21 mouse cellular contexts compared by ENCODE assay signal in the genomic region with DNA sequence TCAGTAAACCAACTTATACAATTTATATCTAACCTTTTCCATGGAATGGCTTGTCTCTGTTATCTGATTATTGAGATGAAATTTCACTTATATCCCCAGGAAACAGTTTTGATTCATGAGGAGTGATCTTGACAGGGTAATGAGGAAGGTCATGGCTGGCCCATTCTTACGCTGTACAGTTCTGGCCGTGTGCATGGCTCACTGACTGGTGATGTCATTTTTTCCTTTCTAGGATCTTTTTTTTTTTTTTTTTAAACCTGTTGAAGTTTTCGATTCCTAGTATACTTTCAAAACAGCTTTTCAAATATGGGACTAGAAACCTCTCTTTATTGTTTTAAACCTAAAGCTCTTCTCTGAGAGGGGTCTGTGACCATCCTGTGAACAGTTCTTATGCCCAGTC.
DNase-seq lines count a peak whose midpoint lies in the region; ATAC-seq and TF ChIP-seq lines count a peak whose summit lies in the region.
"Had no signal": no experiment of that assay in that cellular context is flagged by ENCODE, and none has a peak within 500 bp of the region (broad histone marks: within the 10 kb centered on the region; RNA-seq: fewer than 3 reads in every experiment).

No protein-coding gene starts in this region.

- H3K27ac ChIP-seq in lung, embryonic 14.5 days (ENCODE audit: low read depth), result no peak overlapping the region
- H3K27ac ChIP-seq in CH12.LX (ENCODE audit: insufficient read depth, low read depth), result no peak overlapping the region

- ATAC-seq in lung, embryonic 14.5 days (ENCODE audit: insufficient read depth), result peak; percentile 52; the same call in 1 of the 2 replicates
- peak; percentile 44 for ATAC-seq in Patski
- ATAC-seq: activated CD4-positive, CD25-positive, alpha-beta regulatory T cell, adult 4 months; CD4-positive, CD25-positive, alpha-beta regulatory T cell, adult 4 months had no signal

- H3K4me3 ChIP-seq in lung, embryonic 14.5 days (ENCODE audit: low read depth, low read length), result no peak overlapping the region
- no peak overlapping the region for H3K4me3 ChIP-seq in CH12.LX (replicated peaks in 1 of 3; ENCODE audit: low read depth in 2 of 3, low read length in 2 of 3, poor library complexity in 1 of 3)

- no peak overlapping the region for H3K9ac ChIP-seq in lung, embryonic 14.5 days
- no peak overlapping the region for H3K9ac ChIP-seq in CH12.LX (ENCODE audit: insufficient read depth, low read depth)

- WGBS in lung, embryonic 14.5 days, result 44% methylated on average over 3 of the region's 3 CpGs

- no peak for TF ChIP-seq RAD21 in CH12.LX (IDR thresholded peaks at IDR 0.05; ENCODE audit: low read depth, low read length)

- H3K36me3 ChIP-seq in lung, embryonic 14.5 days (ENCODE audit: insufficient read depth), result no peaks in the 10 kb centered on the region
- H3K36me3 ChIP-seq in CH12.LX (replicated peaks in 1 of 2; ENCODE audit: control insufficient read depth in 1 of 2, insufficient read depth in 1 of 2, low read length in 1 of 2), result no peaks in the 10 kb centered on the region
- H3K36me3 ChIP-seq: G1E had no signal

- no peaks in the 10 kb centered on the region for H3K4me1 ChIP-seq in lung, embryonic 14.5 days (ENCODE audit: insufficient read depth)
- peaks cover 4 to 21% of the 10 kb centered on the region in 2 experiments for H3K4me1 ChIP-seq in CH12.LX (ENCODE audit: control insufficient read depth in 1 of 2, insufficient read depth in 2 of 2)

- TF ChIP-seq CTCF in lung, embryonic 14.5 days (IDR thresholded peaks at IDR 0.05; ENCODE audit: low read depth), result no peak
- TF ChIP-seq CTCF in CH12.LX (conservative IDR thresholded peaks at IDR 0.05 in 1 of 2, IDR thresholded peaks at IDR 0.05 in 1 of 2; ENCODE audit: low read depth in 2 of 2, low read length in 2 of 2), result no peak
- no peak for TF ChIP-seq CTCF in Patski (IDR thresholded peaks at IDR 0.05)

- in situ Hi-C loops in CH12.LX (cut with MboI; ENCODE audit: low pct_ligation_motif_present, low pct_unique_long_range_greater_than_20kb, low sequenced_read_pairs) (no loop called here), Patski (cut with MboI; ENCODE audit: low pct_unique_long_range_greater_than_20kb) (no loop called here)

- no peaks in the 10 kb centered on the region for H3K27me3 ChIP-seq in lung, embryonic 14.5 days (ENCODE audit: insufficient read depth, low read length)
- H3K27me3 ChIP-seq in CH12.LX (replicated peaks) (no peaks in the 10 kb centered on the region), Patski (no peaks in the 10 kb centered on the region)

- TF ChIP-seq EP300 in CH12.LX (IDR thresholded peaks at IDR 0.05; ENCODE audit: low read length), result peak; percentile 79

- no peaks in the 10 kb centered on the region for H3K79me2 ChIP-seq in CH12.LX (replicated peaks; ENCODE audit: control insufficient read depth, extremely low read depth, insufficient read depth, poor library complexity, severe bottlenecking)

- CTCF ChIA-PET in Patski (lab: Charles Lee), result no interaction called here

- no peak overlapping the region for H3K4me2 ChIP-seq in lung, embryonic 14.5 days
- H3K4me2 ChIP-seq in CH12.LX (ENCODE audit: insufficient read depth, low read depth, poor library complexity, severe bottlenecking), result peak overlapping the region; percentile 21; the same call in 1 of the 2 replicates

- no peak for TF ChIP-seq POLR2A in CH12.LX (IDR thresholded peaks at IDR 0.05; ENCODE audit: low read depth, low read length)

- dilution Hi-C loops in CH12.LX (cut with MboI; ENCODE audit: extremely low pct_ligation_motif_present, extremely low pct_unique_long_range_greater_than_20kb, low sequenced_read_pairs), result no loop called here

- POLR2A ChIA-PET in Patski (lab: Charles Lee), result no interaction called here

- peak; percentile 37 for DNase-seq in lung, embryonic 14.5 days
- no peak for DNase-seq in lung, postnatal 25 days (ENCODE audit: low spot score)
- DNase-seq in CH12.LX (ENCODE audit: extremely low read depth) (peak; percentile 41), Patski (ENCODE audit: low read depth, low spot score) (no peak)
- DNase-seq in T-cell, adult 2 months (ENCODE audit: low spot score), result no peak
- DNase-seq in natural killer cell, adult 2 months (ENCODE audit: low spot score in 2 of 2), result no peak
- DNase-seq: adrenal gland, adult 2 months; adrenal gland, adult 8-10 months; adrenal gland, postnatal 10 days; adrenal gland, postnatal 14 days; adrenal gland, postnatal 25 days; B cell, adult 2 months; cerebellum, adult 11 months; cerebellum, adult 11-12 months; cerebellum, adult 18-20 months; cerebellum, adult 2 months; cerebellum, adult 8-10 months; cerebellum, adult 9-10 months had no signal

- no peaks in the 10 kb centered on the region for H3K9me3 ChIP-seq in lung, embryonic 14.5 days (ENCODE audit: low read depth, low read length)
- no peaks in the 10 kb centered on the region for H3K9me3 ChIP-seq in CH12.LX (replicated peaks; ENCODE audit: low read length)
- H3K9me3 ChIP-seq: G1E had no signal

TF ChIP-seq in CH12.LX, 34 proteins besides CTCF, POLR2A, EP300 and RAD21:
- peak; percentile 93 for TF ChIP-seq JUND (conservative IDR thresholded peaks at IDR 0.05; ENCODE audit: low read depth, low read length)
- no peak for TF ChIP-seq PAX5 (IDR thresholded peaks at IDR 0.05; ENCODE audit: low read length)
- TF ChIP-seq E2F4 (IDR thresholded peaks at IDR 0.05; ENCODE audit: insufficient replicate concordance, low read depth, low read length), result no peak
- TF ChIP-seq JUN (IDR thresholded peaks at IDR 0.05; ENCODE audit: insufficient read depth, low read depth, low read length), result peak; percentile 97
- peak; percentile 97 for TF ChIP-seq ZNF384 (IDR thresholded peaks at IDR 0.05; ENCODE audit: low read depth, low read length)
TF ChIP-seq in CH12.LX: peak in this region for 3.

Comparison
In these comparisons a context has a peak if more than half of its experiments do, and no peak if none do; other contexts are left out.
1. DNase-seq: peak in lung, embryonic 14.5 days (single experiment) and CH12.LX (single experiment); none in lung, postnatal 25 days (single experiment), Patski (single experiment), T-cell, adult 2 months (single experiment) and natural killer cell, adult 2 months (0 of 2).